Mouse (Mus musculus): ENCODE measurements around the gene Rasal1. TPM values are rescaled to one million over a fixed set of nuclear protein-coding genes. Genes with fewer than 3 reads are reported as not detected.

Gene Rasal1
- total RNA-seq, 2 experiments from 2014 or later = 0.12 to 0.67 TPM

DNA sequence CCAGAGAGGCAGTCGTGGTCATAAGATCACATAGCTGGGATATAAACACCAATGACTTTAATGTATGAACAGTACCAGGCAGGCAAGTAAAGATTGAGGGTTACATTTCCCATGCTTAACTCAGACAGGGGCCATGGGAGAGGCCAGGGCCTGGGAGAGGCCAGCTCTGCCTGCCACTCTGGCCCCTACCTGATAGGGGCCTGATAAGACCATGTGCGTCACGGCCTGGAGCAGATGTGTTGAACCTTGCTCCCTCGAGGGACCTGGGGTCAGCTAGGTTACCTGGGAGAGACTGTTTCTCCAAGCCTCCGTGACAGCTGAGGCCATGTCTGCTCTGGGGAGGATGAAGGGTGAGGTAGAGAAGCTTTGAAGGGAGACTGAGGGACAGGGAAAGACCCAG is 2.6 kb downstream of the Rasal1 start:
- no peak for ATAC-seq (replicated peaks; ENCODE audit: poor library complexity)

DNA sequence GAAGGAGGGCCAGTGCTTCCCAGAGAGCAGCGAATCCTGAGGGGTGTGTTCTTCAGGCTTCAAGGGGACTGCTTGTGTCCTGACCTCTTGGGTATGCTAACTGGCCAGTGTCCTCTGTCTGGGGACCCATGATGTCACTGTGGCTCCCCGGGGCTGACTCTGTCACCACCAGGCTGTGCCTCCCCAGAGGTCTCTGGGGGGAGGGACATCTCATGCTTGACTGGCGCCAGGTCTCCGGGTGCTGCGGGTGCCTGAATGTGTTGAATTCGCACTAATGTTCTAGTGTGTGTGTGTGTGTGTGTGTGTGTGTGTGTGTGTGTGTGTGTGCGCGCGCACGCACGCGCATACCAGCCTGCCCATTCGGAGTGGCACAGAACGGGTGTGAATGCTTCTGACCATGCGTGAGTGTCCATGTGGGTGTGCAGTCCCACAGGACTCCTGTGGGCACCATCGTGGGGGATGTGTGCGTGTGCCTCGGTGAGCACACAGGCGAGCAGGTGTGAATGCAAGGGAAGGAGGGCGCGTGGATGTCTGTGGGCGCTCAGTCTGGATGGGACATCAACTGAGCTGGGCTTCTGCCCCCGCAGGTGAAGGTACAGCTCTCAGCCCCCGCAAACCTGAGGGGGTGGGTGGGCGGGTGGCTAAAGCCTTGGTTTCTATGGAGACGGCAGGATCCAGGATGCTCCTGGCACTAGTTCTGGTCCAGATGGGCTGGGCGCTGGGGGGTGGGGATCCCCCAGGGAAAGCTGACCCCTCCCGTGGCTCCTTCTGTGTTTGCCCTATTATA is 4.5 kb downstream of the Rasal1 start:
- no peak for ATAC-seq (replicated peaks; ENCODE audit: poor library complexity)

DNA sequence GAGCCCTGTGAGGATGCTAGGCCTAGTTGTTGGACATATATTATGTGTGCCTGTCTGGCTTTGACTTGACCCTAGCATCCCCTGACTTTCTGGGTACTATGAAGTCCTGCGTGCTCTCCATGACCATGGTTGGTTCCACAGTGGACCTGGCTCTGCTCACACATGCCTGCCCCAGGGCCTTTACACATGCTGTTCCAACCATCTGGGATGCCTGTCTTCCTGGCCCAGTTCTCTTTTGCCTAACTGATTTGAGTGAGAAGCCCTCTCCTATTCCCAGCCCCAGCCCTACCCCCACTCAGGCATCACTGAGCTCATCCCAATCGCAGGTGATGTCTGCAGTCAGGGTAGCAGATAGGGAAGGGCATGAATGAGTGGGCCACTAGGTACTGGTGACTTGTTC is 5.3 kb downstream of the Rasal1 start:
- no peak for ATAC-seq (replicated peaks; ENCODE audit: poor library complexity)

DNA sequence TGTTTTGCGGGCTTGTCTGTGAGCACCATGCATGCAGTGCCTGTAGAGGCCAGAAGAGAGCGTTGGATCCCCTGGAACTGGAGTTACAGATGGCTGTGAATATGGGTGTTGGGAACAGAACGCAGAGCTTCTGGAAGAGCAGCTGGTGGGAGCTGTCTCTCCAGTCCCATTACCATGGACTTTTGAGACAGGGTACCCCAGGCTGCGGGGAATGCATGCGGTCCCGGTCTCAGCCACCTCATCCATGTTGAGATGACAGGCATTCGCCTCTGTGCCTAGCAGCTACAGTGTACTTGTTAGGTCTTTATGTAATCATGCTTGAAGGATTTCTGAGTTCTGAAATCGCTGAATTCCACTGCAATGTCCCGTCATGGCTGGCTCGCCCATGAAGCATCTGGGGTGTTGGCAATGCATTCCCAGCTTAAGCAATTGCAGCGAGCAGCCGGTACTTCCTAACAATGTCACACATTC is 7.7 kb downstream of the Rasal1 start:
- no peak for ATAC-seq (replicated peaks; ENCODE audit: poor library complexity)

DNA sequence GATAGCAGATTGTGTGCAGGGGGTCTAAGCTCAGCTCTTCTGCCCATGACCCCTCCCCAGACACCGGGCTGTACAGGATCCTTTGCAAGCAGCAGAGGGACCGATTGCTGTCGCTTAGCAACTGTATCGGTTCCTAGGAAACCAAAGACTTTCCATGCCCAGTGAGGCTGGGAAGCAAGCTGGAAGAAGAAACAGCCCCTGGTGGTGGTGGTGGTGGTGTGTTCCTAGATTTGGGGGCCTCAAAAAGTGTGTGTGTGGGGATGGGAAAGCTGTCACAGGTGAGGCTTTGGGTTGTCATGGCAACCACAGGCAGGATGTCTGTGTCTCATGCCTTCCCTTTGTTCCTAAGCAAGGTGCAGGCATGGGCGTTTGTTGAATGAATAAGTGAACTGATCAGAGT is 12.2 kb downstream of the Rasal1 start:
- no peak for ATAC-seq (replicated peaks; ENCODE audit: poor library complexity)

DNA sequence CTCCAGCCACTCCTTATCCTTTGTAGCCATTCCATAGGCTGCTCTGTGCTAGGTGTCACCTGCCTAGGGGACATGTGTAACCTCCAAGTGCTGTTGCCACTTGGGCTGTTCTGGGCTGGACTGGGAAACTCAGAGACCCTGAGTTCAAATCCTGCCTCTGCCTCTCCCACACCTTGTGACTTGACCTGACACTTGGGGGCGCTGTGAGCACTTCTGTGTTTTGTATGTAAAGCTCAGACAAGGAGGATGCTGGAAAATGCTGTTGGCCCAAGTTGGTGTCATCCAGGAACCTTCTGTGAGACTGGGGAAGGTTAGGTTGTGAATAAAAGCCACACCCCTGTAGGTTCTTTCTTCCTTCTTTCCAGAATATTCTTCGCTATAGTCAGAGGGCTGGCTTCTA is 16.3 kb downstream of the Rasal1 start:
- no peak for ATAC-seq (replicated peaks; ENCODE audit: poor library complexity)

DNA sequence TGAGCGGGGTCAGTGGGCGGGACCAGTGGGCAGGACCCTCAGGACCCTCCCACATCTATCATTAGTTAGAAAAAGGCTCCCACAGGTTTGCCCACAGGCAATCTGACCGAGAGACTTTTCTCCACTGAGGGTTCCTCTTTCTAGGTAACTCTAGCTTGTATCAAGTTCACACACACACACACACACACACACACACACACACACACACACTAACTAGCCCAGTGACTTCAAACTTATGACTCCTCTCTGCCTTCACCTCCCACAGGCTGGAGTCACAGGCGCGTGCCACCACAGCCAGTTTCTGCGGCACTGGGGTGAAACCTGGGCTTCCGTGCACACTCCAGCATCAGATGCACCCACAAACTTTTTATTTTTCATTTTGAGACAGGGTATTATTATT is 20.1 kb downstream of the Rasal1 start:
- ATAC-seq (replicated peaks; ENCODE audit: poor library complexity) = no peak

DNA sequence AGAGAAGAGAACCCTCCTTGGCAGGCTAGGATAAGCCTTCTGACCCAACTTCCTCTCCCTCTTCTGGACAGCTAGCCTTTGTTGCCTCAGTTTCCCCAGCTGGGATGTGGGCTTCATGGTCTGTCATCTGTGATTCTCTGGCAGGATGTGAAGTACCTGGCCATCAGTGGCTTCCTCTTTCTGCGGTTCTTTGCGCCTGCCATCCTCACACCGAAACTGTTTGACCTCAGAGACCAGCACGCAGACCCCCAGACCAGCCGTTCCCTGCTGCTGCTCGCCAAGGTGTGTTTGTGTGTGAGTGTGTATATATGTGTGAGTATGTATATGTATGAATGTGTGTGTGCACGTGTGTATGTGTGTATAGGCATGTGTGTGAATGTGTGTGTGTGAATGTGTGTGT is 21.5 kb downstream of the Rasal1 start:
- no peak for ATAC-seq (replicated peaks; ENCODE audit: poor library complexity)

DNA sequence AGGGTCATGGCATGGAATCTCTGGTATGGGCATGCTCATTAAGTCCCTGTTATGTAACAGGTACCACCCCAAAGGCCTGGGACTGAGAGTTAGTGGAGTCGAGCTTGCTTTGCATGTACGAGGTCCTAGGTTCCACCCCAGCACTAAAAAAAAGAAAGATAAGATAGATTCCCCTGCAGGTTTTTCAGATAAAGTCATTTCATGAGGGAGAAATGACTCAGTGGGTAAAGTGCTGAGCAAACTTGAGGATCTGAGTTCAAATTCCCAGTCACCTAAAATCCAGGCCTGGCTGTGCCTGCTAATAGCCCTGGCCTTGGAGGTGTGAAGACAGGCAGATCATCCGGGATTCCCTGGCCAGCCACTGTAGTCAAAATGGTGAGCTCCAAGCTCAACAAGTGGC is 23.3 kb downstream of the Rasal1 start:
- no peak for ATAC-seq (replicated peaks; ENCODE audit: poor library complexity)

DNA sequence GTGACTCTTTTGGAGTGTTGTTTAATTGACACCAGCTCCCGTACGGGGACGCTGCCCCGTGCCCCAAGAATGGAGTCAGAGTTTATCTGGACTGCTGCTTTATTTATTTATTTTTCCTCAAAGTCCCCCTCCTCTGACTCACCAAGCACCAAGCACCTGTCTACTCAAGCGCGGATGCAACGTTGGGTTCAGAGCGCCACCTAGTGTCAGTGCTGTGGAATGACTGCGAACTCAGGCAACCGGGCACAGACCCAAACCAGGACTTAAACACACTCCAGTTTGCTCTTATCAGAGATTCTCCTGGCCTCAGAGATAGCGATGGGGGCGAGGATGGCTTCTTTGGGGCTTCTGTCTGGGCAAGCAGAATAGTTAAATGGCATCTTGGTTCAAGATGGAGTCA is 25.0 kb downstream of the Rasal1 start:
- peak; percentile 79 for ATAC-seq (replicated peaks; ENCODE audit: poor library complexity)

DNA sequence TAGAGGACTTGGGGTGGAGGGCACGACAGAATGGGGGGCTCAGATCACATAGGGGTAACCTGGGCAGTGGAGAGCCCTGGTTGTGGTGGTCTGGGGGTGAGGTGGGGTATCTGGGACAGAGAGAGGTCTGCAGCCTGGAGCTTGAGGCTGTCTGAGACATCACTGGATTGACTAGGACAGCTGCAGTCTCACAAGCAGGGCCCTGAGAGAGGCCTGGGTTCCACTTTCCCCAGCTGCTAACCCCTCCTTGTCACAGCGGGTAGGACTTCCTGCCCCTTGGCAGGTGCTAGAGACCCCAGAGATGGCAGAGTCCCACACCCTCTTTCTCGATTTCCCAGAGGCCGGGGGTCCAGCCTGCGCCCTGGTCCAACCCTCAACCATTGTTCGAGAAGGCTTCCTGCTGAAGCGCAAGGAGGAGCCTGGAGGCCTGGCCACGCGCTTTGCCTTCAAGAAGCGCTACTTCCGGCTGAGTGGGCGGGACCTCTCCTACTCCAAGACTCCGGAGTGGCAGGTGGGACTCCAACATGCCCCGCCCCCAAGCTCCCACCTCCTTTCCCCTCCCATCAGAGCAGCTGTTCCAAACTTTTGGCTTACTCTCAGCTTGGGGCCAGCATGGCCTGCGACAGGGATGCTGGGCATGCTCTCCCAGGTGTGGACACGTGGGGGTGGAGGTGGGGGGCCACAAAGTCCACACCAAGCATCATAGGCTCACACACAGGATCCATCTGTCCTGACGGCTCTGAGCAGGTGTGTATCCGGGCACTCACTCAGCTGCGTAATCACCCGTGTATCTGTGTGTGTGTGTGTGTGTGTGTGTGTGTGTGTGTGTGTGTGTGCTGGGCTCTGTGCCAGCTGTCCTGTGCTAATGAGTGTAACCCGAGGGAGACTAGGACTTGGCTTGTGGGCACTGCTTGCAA is 25.9 kb downstream of the Rasal1 start:
- no peak for ATAC-seq (replicated peaks; ENCODE audit: poor library complexity)

DNA sequence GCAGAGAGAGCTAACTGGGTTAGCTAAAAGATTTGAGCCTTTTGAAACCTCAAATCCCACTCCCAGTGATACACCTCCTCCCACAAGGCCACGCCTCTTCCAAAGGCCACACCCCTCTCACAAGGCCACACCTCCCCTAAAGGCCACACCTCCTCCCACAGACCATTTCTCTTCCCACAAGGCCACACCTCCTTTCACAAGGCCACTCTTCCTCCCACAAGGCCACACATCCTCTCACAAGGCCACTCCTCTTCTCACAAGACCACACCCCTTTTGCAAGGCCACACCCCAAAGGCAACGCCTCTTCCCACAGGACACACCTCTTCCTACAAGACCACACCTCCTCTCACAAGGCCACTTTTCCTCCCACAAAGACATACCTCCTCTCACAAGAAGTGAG is 28.9 kb downstream of the Rasal1 start:
- peak; percentile 54 for ATAC-seq (replicated peaks; ENCODE audit: poor library complexity)

DNA sequence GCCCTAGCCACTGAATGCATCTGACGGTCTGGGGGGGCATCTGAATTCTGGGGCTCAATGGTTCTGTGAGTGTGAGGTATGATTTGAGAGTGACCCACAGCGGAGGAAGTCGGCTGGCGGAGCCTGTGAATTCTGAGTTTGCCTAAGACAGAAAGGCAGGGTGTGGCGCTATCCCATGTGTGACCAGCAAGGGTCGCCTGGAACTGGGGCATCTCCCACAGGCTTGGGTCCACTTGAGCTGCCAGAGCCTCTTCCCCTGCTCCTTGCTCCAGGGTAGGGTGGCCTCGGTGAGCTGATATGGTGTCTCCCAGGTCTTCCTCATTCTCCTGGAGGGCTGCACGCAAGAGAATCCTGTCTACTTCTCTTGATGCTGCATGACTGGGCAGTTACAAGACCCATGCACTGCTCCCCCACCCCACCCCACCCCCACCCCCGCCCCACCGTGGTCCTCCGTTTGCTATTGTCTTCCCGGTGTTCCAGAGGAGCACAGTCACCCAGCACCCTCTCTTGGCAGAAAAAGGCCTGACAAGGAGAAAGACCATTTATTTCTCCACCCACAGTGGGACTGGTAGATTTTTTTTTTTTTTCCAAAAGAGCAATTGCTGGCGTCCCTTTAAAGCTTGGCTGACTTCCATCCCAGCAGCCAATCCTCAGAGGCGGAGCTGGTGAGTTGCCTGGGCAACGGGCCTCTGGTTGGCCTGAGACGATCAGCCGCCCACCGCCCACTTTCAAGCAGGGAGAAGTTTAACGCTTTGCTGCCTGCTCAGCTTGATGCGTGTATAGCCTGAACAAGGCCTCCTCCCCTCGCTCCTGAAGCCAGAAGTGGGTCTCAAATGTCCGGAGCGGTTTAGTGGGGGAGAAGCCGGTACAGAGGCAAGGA is 31.3 kb downstream of the Rasal1 start:
- peak; percentile 41 for ATAC-seq (replicated peaks; ENCODE audit: poor library complexity)

DNA sequence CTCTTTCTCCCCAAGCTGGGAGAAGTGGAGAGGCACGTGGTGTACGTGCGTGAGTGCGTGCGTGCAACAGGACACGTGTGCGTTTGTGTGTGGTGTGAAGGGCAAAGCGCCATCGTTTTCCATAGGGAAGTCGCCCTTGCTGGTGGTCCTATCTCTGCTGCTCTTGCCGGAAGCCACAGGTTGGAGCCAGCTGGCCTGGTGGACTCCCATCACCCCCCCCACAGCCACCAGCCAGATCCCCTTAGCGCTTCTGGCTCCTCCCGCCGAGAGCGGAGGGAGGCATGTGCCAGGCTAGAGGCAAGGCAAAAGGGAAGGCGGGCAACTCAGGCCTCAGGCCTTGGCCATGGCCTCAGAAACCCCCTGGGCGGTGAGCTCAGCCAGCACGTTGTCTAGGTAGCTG is 32.3 kb downstream of the Rasal1 start:
- no peak for ATAC-seq (replicated peaks; ENCODE audit: poor library complexity)

DNA sequence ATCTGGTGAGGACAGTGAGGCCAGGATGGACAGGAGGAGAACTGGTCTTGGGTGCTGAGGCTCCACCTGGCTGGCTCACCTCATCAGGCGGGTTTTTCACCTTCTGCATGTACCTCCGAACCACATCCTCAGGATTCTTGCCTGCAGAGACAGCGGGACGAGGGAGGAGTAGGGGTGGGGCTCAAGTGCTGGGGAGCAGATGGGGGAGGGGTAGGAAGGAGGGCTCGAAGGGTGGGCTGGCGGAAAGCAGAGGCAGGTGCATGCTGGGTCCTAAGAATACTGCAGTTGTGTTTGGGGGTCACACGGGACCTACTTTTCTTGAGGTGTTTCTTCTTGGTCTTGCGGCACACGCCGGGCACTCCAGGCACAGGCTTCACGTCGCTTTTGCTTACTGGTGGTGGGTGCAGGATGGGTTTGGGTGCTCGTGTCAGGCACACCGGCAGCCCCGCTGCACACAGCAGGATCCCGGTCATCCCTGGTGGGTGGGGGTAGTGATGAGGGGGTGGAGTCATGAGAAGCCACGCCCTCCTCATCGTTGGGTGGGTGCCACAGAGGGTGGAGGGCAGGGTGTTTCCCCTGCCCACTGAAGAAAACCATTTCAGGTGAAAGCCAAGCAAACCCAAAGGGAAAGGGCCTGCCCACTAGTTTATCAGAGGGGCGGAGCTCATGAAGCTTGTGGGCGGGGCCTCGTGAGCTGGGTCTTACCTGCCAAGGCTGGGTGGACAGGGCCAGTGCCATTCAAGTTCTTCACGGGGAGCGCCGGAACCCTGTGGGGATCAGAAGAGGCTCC is 34.6 kb downstream of the Rasal1 start:
- no peak for ATAC-seq (replicated peaks; ENCODE audit: poor library complexity)

DNA sequence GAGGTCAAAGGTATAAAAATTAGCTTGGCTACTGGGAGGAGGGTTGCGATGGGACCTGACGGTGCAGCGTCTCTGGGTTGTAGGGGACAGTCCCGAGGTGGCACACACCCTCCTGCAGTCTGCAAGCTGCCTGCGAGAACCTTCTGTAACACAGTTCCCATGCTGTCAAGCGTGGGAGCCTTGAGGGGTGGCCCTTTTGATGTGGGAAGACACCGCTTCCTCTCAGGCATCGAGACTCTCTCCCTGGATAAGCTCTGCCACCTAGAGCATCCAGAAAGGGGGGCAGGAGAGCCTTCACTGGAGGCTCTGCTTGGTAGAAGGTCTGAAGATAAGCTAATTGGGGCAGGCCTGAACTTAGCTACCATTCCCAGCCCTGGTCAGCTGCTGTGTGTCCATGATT is 37.1 kb downstream of the Rasal1 start:
- no peak for ATAC-seq (replicated peaks; ENCODE audit: poor library complexity)

DNA sequence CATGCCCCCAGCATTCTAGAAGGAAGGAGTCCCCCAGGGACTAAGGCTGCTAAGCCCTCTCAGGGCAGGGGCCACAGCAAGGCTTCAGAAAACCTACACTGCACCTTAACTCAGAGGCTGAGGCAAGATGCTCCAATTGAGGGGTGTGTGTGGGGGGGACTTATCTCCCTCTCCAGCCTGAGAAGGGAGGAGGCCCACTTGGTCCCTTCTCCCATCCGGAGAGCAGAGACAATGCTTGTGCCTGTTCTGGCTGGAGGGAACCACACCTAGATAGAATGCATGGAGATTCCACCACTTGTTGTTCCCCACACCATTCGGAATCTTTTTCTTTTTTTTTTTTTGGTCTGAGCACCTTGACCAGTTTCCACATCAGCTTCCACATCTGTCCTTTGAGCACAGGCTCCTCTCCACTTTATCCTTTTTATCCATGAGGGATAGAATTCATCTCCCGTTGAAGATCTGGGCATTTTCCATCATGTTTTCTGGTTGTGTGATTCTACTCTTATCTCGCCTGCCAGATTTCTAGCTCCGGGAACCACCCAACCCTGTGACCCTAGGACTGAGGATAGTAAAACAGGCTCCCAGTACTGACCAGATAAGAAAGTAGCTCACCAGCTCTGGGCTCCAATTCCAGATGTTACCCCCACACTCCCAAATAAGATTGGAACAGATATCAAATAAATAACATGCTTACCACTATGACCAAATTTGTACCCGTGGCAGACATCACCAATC is 38.3 kb downstream of the Rasal1 start:
- ATAC-seq (replicated peaks; ENCODE audit: poor library complexity) = no peak

DNA sequence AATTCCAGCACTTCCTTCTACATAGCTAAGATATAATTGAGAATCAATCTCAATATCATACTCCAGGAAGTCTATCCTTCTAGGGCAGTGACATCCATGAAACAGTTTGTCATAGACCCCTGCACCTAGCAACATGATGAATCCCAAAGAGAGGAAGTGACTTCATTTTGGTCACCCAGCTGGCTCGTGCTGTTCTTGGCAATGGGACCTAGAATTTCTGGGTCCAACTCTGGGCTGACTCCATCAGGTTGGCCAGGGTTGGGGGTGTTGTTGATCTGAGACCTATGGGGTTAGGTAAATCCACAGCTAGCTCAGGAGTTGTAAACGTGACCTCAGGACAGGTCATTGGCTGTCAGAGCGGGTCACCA is 38.9 kb downstream of the Rasal1 start:
- no peak for ATAC-seq (replicated peaks; ENCODE audit: poor library complexity)

DNA sequence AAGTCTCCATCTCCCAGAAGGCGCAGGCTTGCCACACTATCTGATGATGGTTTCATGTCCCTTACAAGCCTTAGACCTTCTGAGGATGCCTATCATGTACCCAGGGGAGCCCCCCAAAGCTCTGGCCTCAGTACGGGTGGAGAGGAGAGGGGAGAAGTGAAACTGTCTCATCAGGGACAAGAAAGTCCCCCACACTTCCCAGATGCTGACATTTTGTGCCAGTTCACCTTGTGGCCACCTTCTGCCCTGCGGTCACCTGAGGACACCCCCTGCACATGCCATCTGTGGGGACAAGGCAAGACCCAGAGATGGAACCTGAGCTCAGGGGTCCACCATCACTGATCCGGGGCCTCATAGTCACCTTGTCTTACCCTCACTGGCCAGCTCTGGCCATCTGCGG is 39.3 kb downstream of the Rasal1 start:
- ATAC-seq (replicated peaks; ENCODE audit: poor library complexity) = no peak

DNA sequence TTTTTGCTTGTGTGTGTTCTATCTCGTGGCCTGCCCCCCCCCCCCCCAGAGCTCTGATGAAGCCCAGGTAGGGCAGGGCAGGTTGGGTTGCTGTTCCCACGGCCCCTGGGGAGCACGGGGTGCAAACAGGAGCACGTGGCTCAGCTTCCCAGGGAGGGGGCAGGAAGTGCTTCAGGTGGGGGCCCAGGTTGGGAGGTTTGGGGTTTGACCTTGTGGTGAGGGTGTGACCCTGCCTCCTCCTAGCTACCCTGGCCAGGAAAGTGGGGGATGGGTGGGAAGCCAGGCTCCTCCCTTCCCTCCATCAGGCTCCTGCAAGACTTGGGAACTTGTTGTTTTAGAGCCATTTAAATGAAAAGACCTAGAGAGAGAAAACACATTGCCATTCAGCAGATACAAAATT is 39.8 kb downstream of the Rasal1 start:
- no peak for ATAC-seq (replicated peaks; ENCODE audit: poor library complexity)

Measured in megakaryocyte progenitor cell, adult 5-6 weeks (primary cell).